26 mouse cellular contexts compared by ENCODE assay signal in the genomic region with DNA sequence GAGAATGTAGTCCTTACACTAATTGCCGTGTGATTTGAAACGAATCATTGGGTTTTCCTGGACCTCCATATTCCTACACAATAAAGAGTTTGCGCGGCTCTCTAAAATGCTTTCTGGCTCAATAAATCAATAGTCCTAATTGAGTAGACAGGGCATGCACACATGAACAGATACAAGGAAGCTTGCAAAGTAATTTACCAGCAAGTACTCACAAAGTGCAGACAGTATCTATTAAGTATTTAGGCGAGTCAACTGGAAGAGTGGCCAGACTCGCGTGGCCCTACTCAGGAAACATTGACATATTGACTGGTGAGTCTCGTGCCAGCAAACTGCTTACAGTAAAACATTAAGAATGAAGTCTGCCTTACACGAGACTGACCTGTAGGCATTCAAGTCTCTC. TPM values are rescaled to one million over a fixed set of nuclear protein-coding genes. Genes with fewer than 3 reads are reported as not detected.
DNase-seq lines count a peak whose midpoint lies in the region; ATAC-seq lines count a peak whose summit lies in the region.
"Had no signal": no experiment of that assay in that cellular context is flagged by ENCODE, and none has a peak within 500 bp of the region (broad histone marks: within the 10 kb centered on the region; RNA-seq: fewer than 3 reads in every experiment).

No protein-coding gene starts in this region.

- H3K4me2 ChIP-seq in midbrain, embryonic 16.5 days (ENCODE audit: low read length) = no peak overlapping the region
- H3K4me2 ChIP-seq: embryonic facial prominence, embryonic 13.5 days; embryonic facial prominence, embryonic 15.5 days; forebrain, embryonic 12.5 days had no signal

- H3K9me3 ChIP-seq in midbrain, embryonic 10.5 days (replicated peaks) = no peaks in the 10 kb centered on the region
- H3K9me3 ChIP-seq in midbrain, embryonic 16.5 days (replicated peaks; ENCODE audit: control insufficient read depth, low read length, poor library complexity, severe bottlenecking) = no peaks in the 10 kb centered on the region
- no peaks in the 10 kb centered on the region for H3K9me3 ChIP-seq in limb, embryonic 10.5 days (replicated peaks)
- H3K9me3 ChIP-seq: embryonic facial prominence, embryonic 13.5 days; embryonic facial prominence, embryonic 15.5 days; forebrain, embryonic 10.5 days; forebrain, embryonic 12.5 days; G1E had no signal

- no peak overlapping the region for H3K27ac ChIP-seq in midbrain, embryonic 10.5 days (replicated peaks)
- H3K27ac ChIP-seq in midbrain, embryonic 16.5 days (ENCODE audit: low read length) = no peak overlapping the region
- H3K27ac ChIP-seq in limb, embryonic 10.5 days = no peak overlapping the region
- H3K27ac ChIP-seq: embryonic facial prominence, embryonic 13.5 days; embryonic facial prominence, embryonic 15.5 days; forebrain, embryonic 10.5 days; forebrain, embryonic 12.5 days had no signal

- H3K9ac ChIP-seq in midbrain, embryonic 16.5 days (ENCODE audit: low read depth, low read length) = no peak overlapping the region
- H3K9ac ChIP-seq: embryonic facial prominence, embryonic 13.5 days; embryonic facial prominence, embryonic 15.5 days; forebrain, embryonic 12.5 days had no signal

- H3K27me3 ChIP-seq in midbrain, embryonic 10.5 days (ENCODE audit: low read depth, poor library complexity, severe bottlenecking) = no peaks in the 10 kb centered on the region
- H3K27me3 ChIP-seq in midbrain, embryonic 16.5 days (ENCODE audit: control insufficient read depth, insufficient read depth, low read depth, low read length) = no peaks in the 10 kb centered on the region
- H3K27me3 ChIP-seq in limb, embryonic 10.5 days (ENCODE audit: low read depth, poor library complexity, severe bottlenecking) = no peaks in the 10 kb centered on the region
- H3K27me3 ChIP-seq: embryonic facial prominence, embryonic 13.5 days; embryonic facial prominence, embryonic 15.5 days; forebrain, embryonic 12.5 days had no signal

- H3K36me3 ChIP-seq in midbrain, embryonic 10.5 days = no peaks in the 10 kb centered on the region
- H3K36me3 ChIP-seq in midbrain, embryonic 16.5 days (ENCODE audit: control insufficient read depth, insufficient read depth, low read length) = no peaks in the 10 kb centered on the region
- H3K36me3 ChIP-seq in limb, embryonic 10.5 days = no peaks in the 10 kb centered on the region
- H3K36me3 ChIP-seq: embryonic facial prominence, embryonic 13.5 days; embryonic facial prominence, embryonic 15.5 days; forebrain, embryonic 10.5 days; forebrain, embryonic 12.5 days; G1E had no signal

- H3K4me1 ChIP-seq in midbrain, embryonic 10.5 days = no peaks in the 10 kb centered on the region
- H3K4me1 ChIP-seq in midbrain, embryonic 16.5 days (ENCODE audit: control insufficient read depth, insufficient read depth, low read length) = no peaks in the 10 kb centered on the region
- no peaks in the 10 kb centered on the region for H3K4me1 ChIP-seq in limb, embryonic 10.5 days
- H3K4me1 ChIP-seq: embryonic facial prominence, embryonic 13.5 days; embryonic facial prominence, embryonic 15.5 days; forebrain, embryonic 10.5 days; forebrain, embryonic 12.5 days had no signal

- WGBS in midbrain, embryonic 10.5 days = 90% methylated on average over 9 of the region's 9 CpGs
- 76% methylated on average over 9 of the region's 9 CpGs for WGBS in midbrain, embryonic 16.5 days
- WGBS in limb, embryonic 10.5 days = 85% methylated on average over 9 of the region's 9 CpGs

- no peak overlapping the region for H3K4me3 ChIP-seq in midbrain, embryonic 10.5 days
- H3K4me3 ChIP-seq in midbrain, embryonic 16.5 days (ENCODE audit: low read depth, low read length) = no peak overlapping the region
- no peak overlapping the region for H3K4me3 ChIP-seq in limb, embryonic 10.5 days
- H3K4me3 ChIP-seq: embryonic facial prominence, embryonic 13.5 days; embryonic facial prominence, embryonic 15.5 days; erythroblast, embryonic 14.5 days; forebrain, embryonic 10.5 days; forebrain, embryonic 12.5 days had no signal

- ATAC-seq in midbrain, embryonic 16.5 days = no peak
- ATAC-seq: CD4-positive, CD25-positive, alpha-beta regulatory T cell, adult 4 months; forebrain, embryonic 14.5 days; forebrain, embryonic 16.5 days had no signal

- DNase-seq in midbrain, embryonic 10.5 days (ENCODE audit: low spot score) = peak; percentile 10
- peak; percentile 34 for DNase-seq in Muller cell, postnatal 12 days (ENCODE audit: inconsistent ontology term)
- DNase-seq in limb, embryonic 10.5 days (ENCODE audit: low spot score) = peak; percentile 15
- DNase-seq in retina, postnatal 1 day = peak; percentile 55
- no peak for DNase-seq in frontal cortex, adult 2 months (ENCODE audit: extremely low spot score in 1 of 2, low spot score in 1 of 2)
- no peak for DNase-seq in ovary, adult 18-20 months (ENCODE audit: low spot score)
- DNase-seq: adrenal gland, adult 2 months; adrenal gland, postnatal 10 days; adrenal gland, postnatal 25 days; B cell, adult 2 months; cerebellum, adult 11-12 months; cerebellum, adult 2 months; cerebellum, adult 9-10 months; cerebellum, postnatal 10 days; cerebellum, postnatal 25 days; embryo, embryonic 11 days had no signal

RNA-seq across cellular contexts. Expression of a gene that starts 23.4 kb away (rescaled TPM):
- 17.7 and 20.8 TPM in 2 replicates for polyA plus RNA-seq in midbrain, embryonic 10.5 days (2016; fragmentation: Nextera tagmentation; extraction: Ambion mirVana)
- polyA plus RNA-seq in midbrain, embryonic 16.5 days (2015; fragmentation: Nextera tagmentation; extraction: Ambion mirVana) = 18.6 and 19.8 TPM in 2 replicates
- polyA plus RNA-seq in limb, embryonic 10.5 days (2016; fragmentation: Nextera tagmentation; extraction: Ambion mirVana) = 11.1 and 12.4 TPM in 2 replicates
- 21.1 and 21.5 TPM in 2 replicates for polyA plus RNA-seq in frontal cortex, adult 2 months (2012; rRNA removed)

Comparison
In these comparisons a context has a peak if more than half of its experiments do, and no peak if none do; other contexts are left out.
1. DNase-seq: peak in midbrain, embryonic 10.5 days (single experiment), Muller cell, postnatal 12 days (single experiment), limb, embryonic 10.5 days (single experiment) and retina, postnatal 1 day (single experiment); none in frontal cortex, adult 2 months (0 of 2) and ovary, adult 18-20 months (single experiment).